Mouse (Mus musculus) spleen, adult 2 months (tissue): ENCODE results near the gene Ggact.

ENCODE experiments used
- CTCF ChIP-seq: fragments of 200-500 bp; IDR thresholded peaks from 2 replicates; pipeline ENCODE4 v1.5.1; 2011; ENCODE audit warnings: mild to moderate bottlenecking, inconsistent platforms; ENCODE audit not compliant: insufficient read depth, insufficient read length, insufficient replicate concordance; ENCODE audit errors: extremely low read depth
- POLR2A ChIP-seq: fragments of 200-500 bp; IDR thresholded peaks from 2 replicates; pipeline ENCODE4 v1.6.1; 2011; ENCODE audit warnings: low read depth, low read length, inconsistent platforms

DNA sequence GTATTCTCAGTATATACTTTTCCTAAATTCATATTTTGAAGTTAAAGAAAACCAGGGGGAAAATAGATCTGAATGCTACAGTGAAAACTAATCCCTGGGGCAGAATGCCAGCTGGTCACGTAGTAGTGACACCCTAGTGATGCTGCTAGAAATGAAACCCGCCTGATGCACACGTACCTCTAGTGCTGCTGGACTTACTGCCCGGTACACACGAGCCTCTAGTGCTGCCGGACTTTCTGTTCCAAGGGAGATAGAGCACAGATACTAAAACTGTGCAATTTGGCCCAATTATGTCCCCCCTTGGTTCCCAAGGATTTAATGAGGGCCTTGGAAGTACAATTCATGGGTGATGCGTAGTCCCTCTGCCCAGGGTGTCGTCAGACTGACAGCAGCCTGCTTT lies 38.5 kb downstream of the Ggact start:
- no peak for TF ChIP-seq CTCF
- no peak for TF ChIP-seq POLR2A
